Mouse (Mus musculus) inflammation-experienced regulatory T-cells, adult 6 months (primary cell): ENCODE results near the gene Epas1. TPM values are rescaled to one million over a fixed set of nuclear protein-coding genes. Genes with fewer than 3 reads are reported as not detected.

Experiments
- ATAC-seq: one replicate; pipeline ENCODE4 v1.8.0; 2017
- polyA plus RNA-seq, 3 experiments: library from polyadenylated mRNA; unstranded; fragments of 100-300 nt; shearing (Covaris generic); gene quantifications; one replicate each; pipeline ENCODE4 v1.2.1; 2017

Epas1 gene
- polyA plus RNA-seq, 3 experiments from 2014 or later = 2.8 to 5.3 (median 3.6) TPM

- ATAC-seq = no peak
Observed at GRCm38 (mm10) chr17:86795773-86796172, 42.3 kb downstream of the Epas1 start.

DNA sequence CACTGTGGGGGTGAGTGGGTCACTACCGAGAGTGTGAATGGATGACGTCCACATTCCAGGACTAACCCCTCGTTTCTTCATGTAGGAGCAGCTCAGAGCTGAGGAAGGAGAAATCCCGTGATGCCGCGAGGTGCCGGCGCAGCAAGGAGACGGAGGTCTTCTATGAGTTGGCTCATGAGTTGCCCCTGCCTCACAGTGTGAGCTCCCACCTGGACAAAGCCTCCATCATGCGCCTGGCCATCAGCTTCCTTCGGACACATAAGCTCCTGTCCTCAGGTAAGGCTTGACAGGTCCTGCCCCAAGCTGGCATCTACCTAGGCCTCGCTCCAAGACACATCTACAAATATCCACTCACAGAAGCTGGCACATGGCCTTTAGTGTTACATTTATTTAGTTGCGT, 43.5 kb downstream of the Epas1 start:
- ATAC-seq = no peak

DNA sequence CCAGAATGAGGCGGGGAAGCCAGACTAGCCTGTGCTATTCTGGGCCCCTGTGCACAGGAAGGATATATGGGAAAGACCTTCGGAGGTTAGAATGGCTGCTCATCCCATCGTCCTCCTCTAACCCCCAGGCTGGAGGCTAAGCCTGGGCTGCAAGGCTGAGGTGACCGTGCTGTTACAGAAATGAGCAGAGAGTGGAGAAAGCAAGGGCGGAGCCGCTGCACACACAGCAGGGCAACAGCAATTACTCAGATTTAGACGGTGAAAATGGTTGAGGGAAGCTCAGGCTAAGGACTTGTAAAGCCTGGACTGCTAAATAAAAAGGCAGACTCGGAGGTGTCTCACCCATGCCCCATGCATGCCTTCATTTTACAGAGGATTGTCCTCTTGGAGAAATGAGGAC, 45.0 kb downstream of the Epas1 start:
- ATAC-seq = no peak

GRCm38 (mm10) chr17:86798951-86799350, 45.5 kb downstream of the Epas1 start:
- ATAC-seq = no peak

DNA sequence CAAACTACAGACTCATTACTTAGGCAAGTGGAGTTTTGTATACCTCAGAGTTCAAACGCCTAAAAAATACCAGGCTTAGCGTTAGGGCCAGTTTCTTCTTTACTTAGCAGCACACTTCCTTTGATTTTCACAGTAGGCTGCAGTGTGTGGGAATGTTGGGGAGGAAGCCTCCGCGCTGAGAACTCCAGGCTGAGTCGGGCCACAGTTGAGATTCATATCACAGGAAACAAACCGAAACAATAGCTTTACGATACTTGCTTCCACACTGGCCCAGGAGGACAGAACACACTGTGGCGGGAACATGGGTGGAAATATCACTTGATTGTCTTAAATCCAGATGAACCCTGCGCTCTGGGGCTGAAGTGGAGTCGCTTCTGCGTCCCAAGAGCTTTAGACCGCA, 47.0 kb downstream of the Epas1 start:
- no peak for ATAC-seq

GRCm38 (mm10) chr17:86801213-86801815, 47.8 kb downstream of the Epas1 start:
- no peak for ATAC-seq

- peak; percentile 78 for ATAC-seq
Observed at GRCm38 (mm10) chr17:86801876-86802275, 48.4 kb downstream of the Epas1 start.

- no peak for ATAC-seq
Observed at GRCm38 (mm10) chr17:86802351-86802985, 49.0 kb downstream of the Epas1 start.

- ATAC-seq = no peak
Observed at GRCm38 (mm10) chr17:86803147-86803546, 49.6 kb downstream of the Epas1 start.

GRCm38 (mm10) chr17:86803653-86804052, 50.2 kb downstream of the Epas1 start:
- ATAC-seq = no peak

- peak; percentile 35 for ATAC-seq
Observed at GRCm38 (mm10) chr17:86812029-86812428, 58.5 kb downstream of the Epas1 start.

GRCm38 (mm10) chr17:86814320-86814719, 60.8 kb downstream of the Epas1 start:
- no peak for ATAC-seq

- no peak for ATAC-seq
Observed at GRCm38 (mm10) chr17:86815016-86815865, 61.7 kb downstream of the Epas1 start.

GRCm38 (mm10) chr17:86822017-86822737, 68.7 kb downstream of the Epas1 start:
- ATAC-seq = no peak

- no peak for ATAC-seq
Observed at GRCm38 (mm10) chr17:86824502-86825162, 71.1 kb downstream of the Epas1 start.

DNA sequence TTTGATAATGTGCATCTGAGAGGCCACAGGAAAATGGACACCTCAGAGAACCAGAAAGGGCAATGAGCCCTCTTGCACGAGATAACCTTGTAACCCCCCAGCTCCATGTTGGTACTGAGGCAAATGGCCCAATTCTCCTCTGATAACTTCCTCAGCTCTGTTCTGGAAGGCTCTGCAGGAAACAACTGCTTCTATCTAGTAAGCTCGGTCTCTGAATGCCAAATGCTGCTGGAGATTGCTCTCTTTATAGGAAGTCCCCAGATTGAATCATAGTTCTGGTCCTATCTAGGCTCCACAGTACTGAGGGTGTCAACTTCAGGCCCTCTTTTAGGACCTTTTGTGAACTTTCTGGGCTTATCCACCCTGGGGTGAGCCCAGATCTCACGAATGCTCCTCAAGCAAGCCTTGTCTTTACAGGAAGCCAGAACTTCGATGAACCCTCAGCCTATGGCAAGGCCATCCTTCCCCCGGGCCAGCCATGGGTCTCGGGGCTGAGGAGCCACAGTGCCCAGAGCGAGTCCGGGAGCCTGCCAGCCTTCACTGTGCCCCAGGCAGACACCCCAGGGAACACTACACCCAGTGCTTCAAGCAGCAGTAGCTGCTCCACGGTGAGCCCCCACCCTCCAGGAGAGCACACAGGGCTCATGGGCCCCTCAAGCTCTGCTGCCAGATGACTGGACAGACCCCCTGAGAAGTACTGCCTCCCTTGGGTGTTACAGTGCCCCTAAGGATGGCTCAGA, 71.8 kb downstream of the Epas1 start:
- ATAC-seq = no peak

GRCm38 (mm10) chr17:86826376-86826775, 72.9 kb downstream of the Epas1 start:
- no peak for ATAC-seq

- no peak for ATAC-seq
Observed at GRCm38 (mm10) chr17:86827391-86828165, 74.1 kb downstream of the Epas1 start.

- ATAC-seq = no peak
Observed at GRCm38 (mm10) chr17:86828500-86828899, 75.0 kb downstream of the Epas1 start.

- no peak for ATAC-seq
Observed at GRCm38 (mm10) chr17:86829383-86830175, 76.1 kb downstream of the Epas1 start.
